Comparison of ENCODE assay signal across 33 mouse cellular contexts in the genomic region with DNA sequence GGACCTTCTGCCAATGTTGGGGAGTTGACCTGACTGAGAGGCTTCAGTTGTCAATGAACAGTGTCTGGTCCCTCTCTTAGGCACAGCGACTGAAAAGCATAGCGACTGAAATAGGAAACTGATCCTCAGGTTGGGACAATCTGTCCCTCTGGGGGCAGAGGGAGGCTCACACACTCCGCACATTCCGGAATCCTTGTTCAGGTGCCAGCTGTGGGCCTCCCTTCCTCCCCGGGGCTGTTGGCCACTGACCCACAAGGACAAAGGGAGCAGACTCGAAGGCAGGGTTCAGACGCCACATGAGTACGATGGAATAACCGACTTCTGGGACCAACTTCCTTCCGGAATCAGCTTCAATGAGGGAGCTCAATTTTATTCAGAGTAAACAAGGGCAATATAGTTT. TPM values are rescaled to one million over a fixed set of nuclear protein-coding genes. Genes with fewer than 3 reads are reported as not detected.
"Had no signal": no experiment of that assay in that cellular context is flagged by ENCODE, and none has a peak within 500 bp of the region (broad histone marks: within the 10 kb centered on the region; RNA-seq: fewer than 3 reads in every experiment).

No protein-coding gene starts in this region.

- H3K27me3 ChIP-seq: heart, embryonic 12.5 days; hindbrain, embryonic 12.5 days; intestine, embryonic 15.5 days; limb, embryonic 12.5 days; liver, embryonic 13.5 days; liver, embryonic 15.5 days had no signal

- H3K36me3 ChIP-seq: intestine, embryonic 15.5 days; limb, embryonic 12.5 days had no signal

- H3K27ac ChIP-seq: heart, adult 2 months; hindbrain, embryonic 10.5 days; hindbrain, embryonic 12.5 days; hindbrain, embryonic 14.5 days; intestine, embryonic 15.5 days; layer of hippocampus, adult 2 months; left cerebral cortex, adult 2 months; limb, embryonic 10.5 days; limb, embryonic 12.5 days; liver, embryonic 13.5 days; liver, embryonic 15.5 days had no signal

- H3K4me3 ChIP-seq: heart, adult 2 months; heart, embryonic 12.5 days; hindbrain, embryonic 10.5 days; hindbrain, embryonic 12.5 days; intestine, embryonic 15.5 days; layer of hippocampus, adult 2 months; left cerebral cortex, adult 2 months; limb, embryonic 10.5 days; limb, embryonic 12.5 days; liver, embryonic 13.5 days; liver, embryonic 15.5 days had no signal

- DNase-seq: gastrocnemius, postnatal 36 days; heart, adult 2 months; heart, postnatal 14 days; heart, postnatal 4 days; kidney, adult 18-20 months; kidney, adult 8-10 months; kidney, postnatal 10 days; kidney, postnatal 25 days; kidney, postnatal 4 days; liver; liver, embryonic 13.5 days; liver, postnatal 0 days had no signal

- H3K9me3 ChIP-seq: heart, embryonic 12.5 days; hindbrain, embryonic 10.5 days; hindbrain, embryonic 12.5 days; intestine, embryonic 15.5 days; limb, embryonic 10.5 days; limb, embryonic 12.5 days; liver, embryonic 13.5 days; liver, embryonic 15.5 days had no signal

- H3K4me1 ChIP-seq: hindbrain, embryonic 12.5 days; intestine, embryonic 15.5 days; limb, embryonic 12.5 days; liver, embryonic 13.5 days; liver, embryonic 15.5 days had no signal

RNA-seq across cellular contexts. Expression of gene 4930579F01Rik, which starts 32.0 kb away (rescaled TPM):
- total RNA-seq: gastrocnemius, postnatal 36 days; granulocyte monocyte progenitor cell, adult 5-6 weeks; heart, adult 2 months; heart, postnatal 14 days; heart, postnatal 4 days; layer of hippocampus, adult 2 months; layer of hippocampus, postnatal 10 days; layer of hippocampus, postnatal 25 days; left cerebral cortex, adult 2 months; left cerebral cortex, postnatal 14 days; left cerebral cortex, postnatal 36 days had no signal
- polyA plus RNA-seq: frontal cortex, adult 2 months; heart, embryonic 12.5 days; heart, embryonic 14.5 days; heart, embryonic 16.5 days; hindbrain, embryonic 10.5 days; hindbrain, embryonic 12.5 days; hindbrain, embryonic 14.5 days; hindbrain, embryonic 16.5 days; inflammation-experienced regulatory T-cells, adult 6 months; limb, embryonic 10.5 days; limb, embryonic 12.5 days; liver, embryonic 11.5 days; liver, embryonic 13.5 days; liver, embryonic 15.5 days; liver, postnatal 0 days had no signal

RNA-seq across cellular contexts. Expression of gene Adh7, which starts 55.9 kb away (rescaled TPM):
- total RNA-seq: granulocyte monocyte progenitor cell, adult 5-6 weeks; heart, postnatal 4 days had no signal
- polyA plus RNA-seq: heart, embryonic 12.5 days; heart, embryonic 14.5 days; inflammation-experienced regulatory T-cells, adult 6 months had no signal
